Mouse (Mus musculus): ENCODE measurements around the gene Emc7.

DNA sequence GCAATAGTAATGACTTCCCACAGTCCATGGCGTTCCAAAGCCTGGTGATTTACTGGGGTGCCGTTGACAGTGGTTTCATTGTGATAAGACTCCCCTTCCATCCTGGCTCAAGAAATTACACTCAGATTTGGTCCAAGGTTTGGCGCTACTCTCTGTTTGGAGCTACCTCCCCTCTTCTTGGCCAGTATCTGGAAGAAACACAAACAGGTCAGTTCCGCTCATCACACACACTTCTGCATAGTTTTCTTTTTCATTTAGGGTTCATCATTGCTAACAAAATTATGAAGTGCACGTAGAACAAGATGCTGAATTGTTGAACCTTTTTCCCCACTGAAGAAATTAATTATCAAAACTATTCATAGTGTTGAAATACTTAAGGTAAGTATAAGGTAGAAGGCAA, 25.9 kb downstream of the Emc7 start, which contains the start of gene Chrm5:
- no peak for TF ChIP-seq CTCF (IDR thresholded peaks at IDR 0.05)
- TF ChIP-seq POLR2A (IDR thresholded peaks at IDR 0.05; ENCODE audit: insufficient read depth, low read depth, low read length): no peak
- TF ChIP-seq EP300 (IDR thresholded peaks at IDR 0.05; ENCODE audit: insufficient read depth, low read depth, low read length): no peak

Data from heart, adult 2 months (tissue).